Mouse (Mus musculus) hematopoietic stem cell, adult 5-6 weeks (primary cell): ENCODE data around the gene Slc9a3r2. TPM values are rescaled to one million over a fixed set of nuclear protein-coding genes. Genes with fewer than 3 reads are reported as not detected.
"Not testable (repeated sequence)": the region's sequence is repeated elsewhere in the genome, so short reads cannot be mapped to it uniquely, and the experiment has no call there.

Experiments
- ATAC-seq, 2 experiments: fragments of 125-278 bp in 1 of 2; replicated peaks in 1 of 2; 2 replicates each; pipeline ENCODE4 v1.8.0; 2016 to 2017; ENCODE audit warnings: inconsistent platforms in 2 of 2, mild to moderate bottlenecking in 2 of 2, moderate number of reproducible peaks in 2 of 2, low read depth in 1 of 2, moderate TSS enrichment in 1 of 2; ENCODE audit not compliant: low FRiP score in 2 of 2, poor library complexity in 2 of 2, severe bottlenecking in 2 of 2, insufficient read depth in 1 of 2, low TSS enrichment in 1 of 2
- total RNA-seq: library from RNA; stranded (forward); fragments of 172-1452, 232-1000 nt; gene quantifications from 2 replicates; pipeline ENCODE4 v1.2.3, GENCODE M21; 2017

Gene Slc9a3r2
- total RNA-seq, 1 experiment from 2014 or later, result 2.2 TPM

GRCm38 (mm10) chr17:24670246-24670844, 20.2 kb upstream of the Slc9a3r2 start:
- ATAC-seq, result no peak

- ATAC-seq, result peak; percentile 94 to 96
Observed at GRCm38 (mm10) chr17:24669545-24670245, 19.6 kb upstream of the Slc9a3r2 start, which contains the start of gene Zfp598. Gene Zfp598 (plus strand): TSS chr17:24669687.

DNA sequence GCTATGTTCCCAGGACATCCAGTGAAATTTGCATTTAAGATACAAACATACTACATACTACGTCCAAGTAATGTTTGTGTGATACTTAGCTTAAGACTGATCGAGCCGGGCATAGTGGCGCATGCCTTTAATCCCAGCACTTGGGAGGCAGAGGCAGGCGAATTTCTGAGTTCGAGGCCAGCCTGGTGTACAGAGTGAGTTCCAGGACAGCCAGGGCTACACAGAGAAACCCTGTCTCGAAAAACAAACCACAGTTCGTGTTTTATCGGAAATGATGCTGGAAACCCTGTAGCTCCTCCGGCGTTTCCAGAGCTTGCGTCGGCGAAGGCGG, 19.1 kb upstream of the Slc9a3r2 start:
- not testable (repeated sequence) for ATAC-seq

GRCm38 (mm10) chr17:24667416-24667815, 17.3 kb upstream of the Slc9a3r2 start:
- peak; percentile 38 to 61; a peak in 3 of 4 replicates for ATAC-seq

DNA sequence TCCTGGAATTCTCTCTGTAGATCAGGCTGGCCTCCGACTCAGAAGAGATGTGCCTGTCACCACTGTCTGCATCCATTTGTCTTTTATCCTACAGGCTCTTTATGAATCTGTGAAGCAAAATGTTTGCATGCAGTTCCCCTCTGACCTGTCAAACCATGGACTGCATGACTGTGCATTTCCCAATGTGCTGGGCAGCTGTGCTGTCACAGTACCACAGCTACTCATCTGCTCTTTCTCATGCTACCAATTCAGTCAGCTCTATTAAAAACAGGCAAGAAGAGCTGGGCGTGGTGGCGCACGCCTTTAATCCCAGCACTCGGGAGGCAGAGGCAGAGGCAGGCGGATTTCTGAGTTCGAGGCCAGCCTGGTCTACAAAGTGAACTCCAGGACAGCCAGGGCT, 16.9 kb upstream of the Slc9a3r2 start:
- not testable (repeated sequence) for ATAC-seq

DNA sequence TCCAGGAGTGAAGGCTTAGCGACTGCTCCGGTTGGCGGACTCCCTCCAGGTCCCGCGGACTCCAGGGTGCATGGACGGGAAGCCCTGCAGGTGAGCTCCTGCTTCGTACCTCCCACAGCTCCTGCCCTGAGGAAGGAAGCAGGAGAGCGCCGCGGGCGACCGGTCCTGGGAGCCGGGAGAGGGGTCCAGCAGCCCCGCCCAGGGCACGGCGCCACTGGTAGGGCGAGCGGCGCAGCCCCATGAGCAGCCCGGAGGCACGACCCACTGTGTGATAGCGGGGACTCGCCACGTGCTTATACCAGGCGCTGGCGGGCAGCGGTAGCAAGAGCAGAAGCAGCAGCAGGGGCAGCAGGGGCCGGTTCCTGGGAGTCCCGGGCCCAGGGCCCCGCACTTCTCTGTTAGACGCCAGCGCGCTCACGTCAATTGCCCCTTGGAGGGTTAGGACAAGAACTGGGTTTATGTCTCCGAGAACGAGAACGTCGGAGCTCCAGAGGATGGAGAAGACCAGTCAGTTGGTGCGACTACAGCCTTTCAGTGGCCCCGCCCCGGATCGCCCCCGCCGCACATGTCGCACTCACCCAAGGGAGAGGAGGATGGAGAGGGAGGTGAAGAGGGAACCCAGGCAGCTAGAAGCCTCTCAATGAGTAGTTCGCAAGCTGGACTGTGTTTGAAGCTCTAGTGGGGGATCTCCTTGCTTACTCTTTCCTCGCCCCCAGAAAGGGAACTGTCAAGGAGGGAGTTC, 8.1 kb upstream of the Slc9a3r2 start, which contains the start of gene Npw:
Gene Npw (minus strand): TSS at position 441 of the 742 bp plus-strand sequence.
- ATAC-seq, result peak; percentile 46 to 59; a peak in 2 of 4 replicates

DNA sequence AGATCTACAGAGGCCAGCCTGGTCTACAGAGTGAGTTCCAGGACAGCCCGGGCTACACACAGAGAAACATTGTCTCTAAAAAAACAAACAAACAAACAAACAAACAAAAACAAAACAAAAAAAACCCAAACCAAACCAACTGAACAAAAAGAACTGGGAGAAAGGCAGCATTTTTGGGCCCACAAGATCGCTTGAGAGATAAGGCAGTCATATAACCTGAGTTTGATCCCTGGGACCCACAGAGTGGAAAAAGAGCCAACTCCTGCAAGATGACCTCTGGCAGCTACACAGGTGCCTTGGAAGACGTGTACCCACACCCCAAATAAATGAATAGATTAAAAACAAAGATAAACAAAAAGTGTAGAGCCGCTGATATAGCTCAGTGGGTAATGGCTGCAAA, 4.8 kb upstream of the Slc9a3r2 start:
- ATAC-seq, result no peak

DNA sequence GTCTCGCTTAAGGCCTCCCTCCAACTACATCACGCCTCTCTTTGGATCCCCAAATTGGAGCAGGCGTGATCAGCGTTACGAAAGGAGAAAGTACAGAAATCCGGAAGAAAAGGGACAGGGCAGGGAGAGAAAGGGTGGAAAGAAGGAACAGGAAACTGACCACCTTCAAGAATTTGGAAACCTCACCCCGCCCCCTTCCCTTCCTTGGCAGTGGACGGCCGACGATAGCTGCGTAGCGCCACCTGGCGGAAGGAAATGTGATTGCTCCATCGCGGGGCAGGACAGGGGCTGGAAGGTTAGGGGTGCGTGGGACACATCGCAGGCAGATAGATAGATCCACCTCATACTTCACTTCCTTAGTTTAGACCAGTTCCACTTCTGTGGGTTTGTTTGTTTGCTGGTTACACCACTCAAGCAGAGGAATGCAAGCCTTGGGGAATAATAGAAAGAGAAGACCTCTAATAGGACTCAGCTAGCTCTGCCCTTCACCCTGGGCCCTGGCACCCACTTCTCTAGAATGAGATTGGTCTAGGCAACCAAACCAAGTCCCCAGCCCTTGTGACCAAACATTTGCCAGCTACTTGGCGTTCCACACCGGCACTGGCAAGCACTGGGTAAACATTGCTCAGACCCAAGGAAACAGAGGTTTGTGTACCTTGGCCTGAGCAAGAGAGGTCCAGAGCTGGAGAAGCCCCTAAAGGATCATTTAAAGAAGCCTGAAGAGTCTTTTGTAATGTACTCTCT, 4.0 kb upstream of the Slc9a3r2 start:
- peak; percentile 78 to 81 for ATAC-seq

DNA sequence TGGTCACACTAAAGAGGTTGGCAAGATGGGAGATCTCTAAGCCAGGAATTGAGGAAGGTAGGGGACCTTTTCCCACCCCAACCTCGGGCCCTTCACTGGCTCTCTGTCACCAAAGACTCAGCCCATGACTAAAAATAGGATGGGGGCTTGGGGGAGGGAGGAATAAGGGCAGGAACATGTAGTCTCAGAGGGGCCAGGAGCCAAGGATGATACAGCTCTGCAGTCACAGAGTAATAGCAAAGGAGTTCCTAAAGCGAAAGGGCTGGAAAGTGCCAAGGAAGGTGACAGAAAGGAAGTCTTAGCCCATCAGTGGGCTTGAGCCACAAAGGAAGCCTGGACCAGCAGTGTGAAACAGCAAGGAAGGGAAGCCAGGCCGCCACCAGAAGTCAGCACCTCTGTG, 1.7 kb upstream of the Slc9a3r2 start:
- ATAC-seq, result no peak

GRCm38 (mm10) chr17:24650766-24651165, 639 bp upstream of the Slc9a3r2 start:
- ATAC-seq, result no peak

GRCm38 (mm10) chr17:24649581-24650069, 502 bp downstream of the Slc9a3r2 start:
- 0 out of 4 replicates have a peak, but pooled peaks of 1 of the 2 experiments have one; percentile 23 for ATAC-seq

- no peak for ATAC-seq
Observed at GRCm38 (mm10) chr17:24648731-24649377, 1.3 kb downstream of the Slc9a3r2 start.

DNA sequence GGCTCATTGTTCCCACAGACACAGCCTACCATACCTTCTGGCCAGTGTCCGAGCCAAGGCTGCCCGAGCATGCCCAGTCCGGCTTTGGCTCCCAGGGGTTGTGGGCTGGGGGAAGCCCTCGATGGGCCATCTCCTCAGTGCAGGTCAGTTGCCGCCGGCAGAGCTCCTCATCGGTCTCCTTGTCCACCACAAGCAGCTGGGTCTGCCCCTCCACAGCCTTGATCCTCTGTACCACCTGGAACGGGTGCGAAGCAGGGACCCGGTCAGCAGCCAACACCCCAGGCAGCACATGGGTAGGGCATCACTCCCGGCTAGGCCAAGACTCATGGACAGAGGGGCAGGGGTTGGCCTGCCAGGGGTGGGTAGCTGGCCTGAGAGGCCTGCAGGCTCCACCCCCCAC, 2.6 kb downstream of the Slc9a3r2 start:
- no peak for ATAC-seq

DNA sequence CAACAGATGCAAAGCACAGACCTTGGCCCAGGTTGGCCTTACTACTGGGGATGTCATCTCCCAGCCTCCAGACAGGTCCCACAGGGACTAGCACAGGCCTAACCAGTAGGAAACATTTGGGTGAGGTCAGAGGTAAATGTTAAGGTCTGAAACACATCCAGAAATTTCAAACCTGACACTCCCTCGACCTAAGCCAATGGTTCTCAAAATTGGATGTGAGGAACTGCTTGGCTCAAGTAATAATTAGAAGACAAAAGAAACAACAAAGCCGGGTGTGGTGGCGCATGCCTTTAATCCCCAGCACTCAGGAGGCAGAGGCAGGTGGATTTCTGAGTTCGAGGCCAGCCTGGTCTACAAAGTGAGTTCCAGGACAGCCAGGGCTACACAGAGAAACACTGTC, 3.7 kb downstream of the Slc9a3r2 start:
- no peak for ATAC-seq

- no peak for ATAC-seq
Observed at GRCm38 (mm10) chr17:24645916-24646315, 4.2 kb downstream of the Slc9a3r2 start.

- ATAC-seq, result no peak
Observed at GRCm38 (mm10) chr17:24644875-24645721, 5.0 kb downstream of the Slc9a3r2 start.
